Mouse (Mus musculus) layer of hippocampus, adult 9-11 months (tissue): Measurements from ENCODE around the gene Arfgef2.

Experiments used
- DNase-seq: peaks from one replicate; pipeline ENCODE4 v3.0.0; 2022

The Arfgef2 gene

GRCm38 (mm10) chr2:166806813-166807212 is 1.4 kb downstream of the Arfgef2 start:
- no peak for DNase-seq

GRCm38 (mm10) chr2:166809499-166809898 is 4.1 kb downstream of the Arfgef2 start:
- DNase-seq = no peak

- DNase-seq = no peak
Measured at GRCm38 (mm10) chr2:166810821-166811220, 5.4 kb downstream of the Arfgef2 start.

- peak; percentile 68 for DNase-seq
Measured at GRCm38 (mm10) chr2:166818463-166819143, 13.2 kb downstream of the Arfgef2 start.

GRCm38 (mm10) chr2:166819849-166820248 is 14.5 kb downstream of the Arfgef2 start:
- DNase-seq = no peak

- DNase-seq = no peak
Measured at GRCm38 (mm10) chr2:166820844-166821243, 15.5 kb downstream of the Arfgef2 start.

GRCm38 (mm10) chr2:166821406-166821805 is 16.0 kb downstream of the Arfgef2 start:
- no peak for DNase-seq

GRCm38 (mm10) chr2:166822119-166822826 is 16.9 kb downstream of the Arfgef2 start:
- DNase-seq = no peak

- DNase-seq = no peak
Measured at GRCm38 (mm10) chr2:166822901-166823300, 17.5 kb downstream of the Arfgef2 start.

GRCm38 (mm10) chr2:166824386-166824785 is 19.0 kb downstream of the Arfgef2 start:
- DNase-seq = no peak

- DNase-seq = no peak
Measured at GRCm38 (mm10) chr2:166824998-166825397, 19.6 kb downstream of the Arfgef2 start.

GRCm38 (mm10) chr2:166826491-166827224 is 21.3 kb downstream of the Arfgef2 start:
- no peak for DNase-seq

- DNase-seq = no peak
Measured at GRCm38 (mm10) chr2:166828306-166828705, 22.9 kb downstream of the Arfgef2 start.

GRCm38 (mm10) chr2:166830350-166830749 is 25.0 kb downstream of the Arfgef2 start:
- DNase-seq = no peak

GRCm38 (mm10) chr2:166834091-166834490 is 28.7 kb downstream of the Arfgef2 start:
- DNase-seq = no peak

- no peak for DNase-seq
Measured at GRCm38 (mm10) chr2:166834796-166835195, 29.4 kb downstream of the Arfgef2 start.

GRCm38 (mm10) chr2:166835581-166835980 is 30.2 kb downstream of the Arfgef2 start:
- no peak for DNase-seq

- no peak for DNase-seq
Measured at GRCm38 (mm10) chr2:166841813-166842212, 36.4 kb downstream of the Arfgef2 start.

- DNase-seq = no peak
Measured at GRCm38 (mm10) chr2:166850691-166851090, 45.3 kb downstream of the Arfgef2 start.

- no peak for DNase-seq
Measured at GRCm38 (mm10) chr2:166852270-166852669, 46.9 kb downstream of the Arfgef2 start.

- no peak for DNase-seq
Measured at GRCm38 (mm10) chr2:166855771-166856170, 50.4 kb downstream of the Arfgef2 start.

GRCm38 (mm10) chr2:166856366-166856765 is 51.0 kb downstream of the Arfgef2 start:
- no peak for DNase-seq

- DNase-seq = no peak
Measured at GRCm38 (mm10) chr2:166857118-166857517, 51.7 kb downstream of the Arfgef2 start.

- no peak for DNase-seq
Measured at GRCm38 (mm10) chr2:166859214-166859613, 53.8 kb downstream of the Arfgef2 start.
